Mouse (Mus musculus) embryonic facial prominence, embryonic 10.5 days (tissue): Measurements from ENCODE around the gene Eln. TPM values are rescaled to one million over a fixed set of nuclear protein-coding genes. Genes with fewer than 3 reads are reported as not detected.

Experiments
- DNase-seq: peaks from one replicate; pipeline ENCODE4 v3.0.0-alpha.2; 2017; ENCODE audit warnings: low spot score
- H3K27ac ChIP-seq: fragments of 300-500 bp; sonication (generic); replicated peaks from 2 replicates; pipeline ENCODE4 v1.5.1; 2016; ENCODE audit warnings: mild to moderate bottlenecking
- H3K27me3 ChIP-seq: fragments of 300-500 bp; sonication (generic); replicated peaks from 2 replicates; pipeline ENCODE4 v1.6.1; 2016; ENCODE audit warnings: low read depth, mild to moderate bottlenecking; ENCODE audit not compliant: poor library complexity, severe bottlenecking
- H3K36me3 ChIP-seq: fragments of 300-500 bp; sonication (generic); replicated peaks from 2 replicates; pipeline ENCODE4 v1.6.1; 2016; ENCODE audit warnings: mild to moderate bottlenecking, moderate library complexity
- H3K4me1 ChIP-seq: fragments of 300-500 bp; sonication (generic); 2 replicates; pipeline ENCODE4 v1.6.1; 2016
- H3K4me3 ChIP-seq: fragments of 300-500 bp; sonication (generic); 2 replicates; pipeline ENCODE4 v1.5.1; 2016; ENCODE audit warnings: mild to moderate bottlenecking, moderate library complexity
- H3K9me3 ChIP-seq: fragments of 300-500 bp; sonication (generic); 2 replicates; pipeline ENCODE4 v1.6.1; 2016; ENCODE audit warnings: mild to moderate bottlenecking
- WGBS: fragments of 180-500 bp; shearing (Covaris S2); methylation state at CpG from one replicate; pipeline ENCODE4 v1.1.7; 2016; 5-methylcytosine and 5-hydroxymethylcytosine counted together
- polyA plus RNA-seq: library from polyadenylated mRNA; unstranded; fragments of >200 nt; fragmentation: Nextera tagmentation; extraction: Ambion mirVana; gene quantifications from 2 replicates; pipeline ENCODE4 v1.2.1, GENCODE M21; 2016

Gene Eln
- polyA plus RNA-seq, 1 experiment from 2014 or later: 3.9 TPM

DNA sequence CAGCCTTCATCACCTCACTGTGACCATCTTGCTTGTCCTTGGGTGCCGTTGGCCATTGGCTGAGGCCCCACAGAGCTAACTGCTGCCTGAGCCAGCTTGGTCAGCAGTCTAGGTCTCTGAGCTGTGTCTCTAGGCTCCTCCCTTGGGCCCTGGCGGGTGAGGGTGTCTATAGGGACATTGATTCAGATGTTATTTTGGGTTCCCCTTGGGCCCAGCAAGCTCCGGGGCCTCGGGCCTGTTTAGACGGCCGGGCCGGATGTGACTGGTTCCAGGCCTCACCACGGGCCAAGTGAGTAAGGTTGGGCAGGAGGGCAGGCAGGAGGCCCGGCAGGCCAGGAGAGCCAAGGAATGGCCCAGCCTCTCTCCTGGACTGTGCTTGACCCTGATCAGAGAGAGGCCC lies 16.2 kb upstream of the Eln start:
- Histone ChIP-seq H3K4me3 (no peak overlapping the region), H3K4me1 (peaks cover 3% of the 10 kb centered on the region; the same call in 1 of the 2 replicates), H3K36me3 (no peaks in the 10 kb centered on the region), H3K9me3 (no peaks in the 10 kb centered on the region), H3K27me3 (peaks cover 14% of the 10 kb centered on the region), H3K27ac (no peak overlapping the region)
- no peak for DNase-seq
- 87% methylated on average over 9 of the region's 9 CpGs for WGBS

DNA sequence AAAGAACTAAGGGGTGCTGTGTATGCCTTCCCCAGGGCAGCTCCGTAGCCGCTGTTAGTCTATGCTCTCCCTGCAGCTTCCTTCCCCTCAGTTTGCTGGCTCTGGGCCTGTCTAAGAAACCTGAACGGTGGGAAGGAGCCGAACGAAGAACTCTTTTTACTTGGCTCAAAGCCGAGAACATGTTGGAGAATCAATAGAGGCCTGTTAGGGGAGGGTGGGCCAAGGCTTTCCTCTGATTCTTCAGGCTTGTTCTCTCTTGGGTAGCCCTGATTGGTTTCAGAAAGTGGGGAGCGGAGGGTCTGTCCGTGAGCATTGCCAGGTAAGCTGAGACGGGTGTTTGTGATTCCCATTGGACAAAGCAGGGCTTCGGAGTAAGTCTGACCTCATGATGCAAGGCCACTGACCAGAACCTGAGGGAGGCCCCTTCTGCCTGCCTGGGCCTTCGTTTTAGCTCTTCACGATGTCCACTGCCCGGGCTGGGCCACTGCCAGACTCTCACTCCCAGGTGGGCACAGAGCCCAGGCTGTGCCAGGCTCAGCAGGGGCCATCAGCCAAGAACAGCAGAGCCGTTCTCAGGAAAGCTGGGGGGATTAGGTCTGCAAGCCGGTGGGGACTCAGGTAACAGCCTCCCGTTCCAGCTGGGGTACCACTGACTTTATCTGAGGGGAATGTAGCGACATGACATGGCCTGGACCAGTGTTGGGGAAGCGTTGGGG lies 14.4 kb upstream of the Eln start:
- H3K4me1 ChIP-seq: peaks cover 4% of the 10 kb centered on the region
- no peaks in the 10 kb centered on the region for H3K36me3 ChIP-seq
- no peaks in the 10 kb centered on the region for H3K9me3 ChIP-seq
- no peak for DNase-seq
- 74% methylated on average over 18 of the region's 18 CpGs for WGBS
- H3K27ac ChIP-seq: no peak overlapping the region
- H3K4me3 ChIP-seq: no peak overlapping the region
- peaks cover 13% of the 10 kb centered on the region for H3K27me3 ChIP-seq

GRCm38 (mm10) chr5:134756031-134756430 lies 8.9 kb upstream of the Eln start:
- H3K36me3 ChIP-seq: no peaks in the 10 kb centered on the region
- H3K27ac ChIP-seq: no peak overlapping the region
- no peak overlapping the region for H3K4me3 ChIP-seq
- H3K27me3 ChIP-seq: peaks cover 35% of the 10 kb centered on the region
- H3K9me3 ChIP-seq: no peaks in the 10 kb centered on the region
- no peak for DNase-seq
- WGBS: 20% methylated on average over 13 of the region's 13 CpGs
- peaks cover 10% of the 10 kb centered on the region for H3K4me1 ChIP-seq

GRCm38 (mm10) chr5:134754096-134754495 lies 7.0 kb upstream of the Eln start:
- no peaks in the 10 kb centered on the region for H3K36me3 ChIP-seq
- H3K27ac ChIP-seq: no peak overlapping the region
- DNase-seq: no peak
- H3K27me3 ChIP-seq: peaks cover 45% of the 10 kb centered on the region
- H3K9me3 ChIP-seq: no peaks in the 10 kb centered on the region
- 51% methylated on average over 10 of the region's 10 CpGs for WGBS
- no peak overlapping the region for H3K4me3 ChIP-seq
- peaks cover 17% of the 10 kb centered on the region for H3K4me1 ChIP-seq

GRCm38 (mm10) chr5:134750469-134750868 lies 3.3 kb upstream of the Eln start:
- H3K27ac ChIP-seq: no peak overlapping the region; the same call in 1 of the 2 replicates
- no peak overlapping the region for H3K4me3 ChIP-seq
- WGBS: 86% methylated on average over 7 of the region's 7 CpGs

DNA sequence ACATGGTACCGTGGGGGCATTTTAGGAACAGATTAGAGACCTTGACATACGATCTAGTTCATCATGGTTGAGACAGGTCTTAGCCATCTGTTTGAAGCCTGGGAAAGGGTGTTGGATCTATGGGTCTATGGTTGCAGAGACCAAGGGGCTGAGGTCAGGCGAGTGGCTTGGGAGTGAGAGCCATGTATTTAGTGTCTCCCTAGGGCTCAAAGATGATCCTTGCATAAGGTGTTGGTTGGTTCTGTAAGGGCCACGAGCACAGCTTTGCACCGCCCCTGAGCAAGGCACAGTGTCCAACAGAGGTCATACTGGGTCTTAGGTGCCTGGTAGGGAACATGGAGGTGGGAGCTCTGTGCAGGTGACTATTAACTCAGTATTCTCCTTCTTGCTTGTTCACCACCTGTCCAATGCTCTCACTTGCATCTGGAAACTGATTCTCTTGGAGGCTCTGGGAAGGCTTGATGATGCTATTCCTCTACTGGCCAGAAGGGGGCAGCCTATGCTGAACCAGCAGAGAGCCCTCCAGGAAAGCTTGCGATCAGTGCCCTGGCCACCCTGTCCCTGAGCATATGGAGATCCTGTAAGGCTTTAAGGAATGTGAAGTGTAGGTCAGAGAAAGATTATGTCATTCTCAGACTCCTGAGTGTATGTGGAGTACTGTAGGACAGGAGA lies 960 bp upstream of the Eln start:
- peak; percentile 76 for DNase-seq
- peaks cover 27% of the 10 kb centered on the region for H3K4me1 ChIP-seq
- 53% methylated on average over 6 of the region's 6 CpGs for WGBS
- H3K27ac ChIP-seq: peak overlapping the region; percentile 74
- H3K9me3 ChIP-seq: no peaks in the 10 kb centered on the region
- H3K4me3 ChIP-seq: peak overlapping the region; percentile 56
- no peaks in the 10 kb centered on the region for H3K36me3 ChIP-seq
- peaks cover 59% of the 10 kb centered on the region for H3K27me3 ChIP-seq

More at GRCm38 (mm10) chr5:134750469-134750868, 3.3 kb upstream of the Eln start:
- DNase-seq: no peak
- H3K36me3 ChIP-seq: no peaks in the 10 kb centered on the region
- peaks cover 27% of the 10 kb centered on the region for H3K4me1 ChIP-seq
- H3K27me3 ChIP-seq: peaks cover 54% of the 10 kb centered on the region
- H3K9me3 ChIP-seq: no peaks in the 10 kb centered on the region

- peak; percentile 61 for DNase-seq
- Histone ChIP-seq H3K36me3 (no peaks in the 10 kb centered on the region), H3K9me3 (no peaks in the 10 kb centered on the region), H3K4me3 (peak overlapping the region; percentile 56), H3K4me1 (peaks cover 31% of the 10 kb centered on the region), H3K27ac (peak overlapping the region; percentile 74), H3K27me3 (peaks cover 65% of the 10 kb centered on the region)
- 20% methylated on average over 6 of the region's 11 CpGs for WGBS
Measured at GRCm38 (mm10) chr5:134747512-134747893, 380 bp upstream of the Eln start.

DNA sequence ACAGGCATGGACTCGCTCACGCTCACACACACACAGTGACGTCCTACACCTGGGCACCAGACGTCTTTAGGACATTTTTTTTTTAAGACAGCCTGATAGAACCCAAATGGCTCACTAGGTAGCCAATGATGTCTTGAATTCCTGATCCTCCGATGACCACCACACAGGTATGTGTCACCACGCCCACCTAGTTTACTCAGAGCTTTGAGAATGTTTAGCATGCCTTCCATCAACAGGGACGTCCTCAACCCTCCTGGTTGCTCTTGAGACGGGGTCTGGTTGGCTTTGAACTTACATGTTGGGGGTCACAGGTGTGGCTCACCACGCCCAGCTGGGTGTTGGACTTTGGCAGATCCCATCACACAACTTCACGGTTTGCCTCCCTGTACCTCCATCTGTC lies 922 bp downstream of the Eln start:
- Histone ChIP-seq H3K27ac (no peak overlapping the region), H3K27me3 (peaks cover 75% of the 10 kb centered on the region), H3K4me1 (peaks cover 36% of the 10 kb centered on the region), H3K36me3 (no peaks in the 10 kb centered on the region), H3K9me3 (no peaks in the 10 kb centered on the region), H3K4me3 (peak overlapping the region; percentile 56; the same call in 1 of the 2 replicates)
- 81% methylated on average over 10 of the region's 10 CpGs for WGBS
- DNase-seq: no peak

DNA sequence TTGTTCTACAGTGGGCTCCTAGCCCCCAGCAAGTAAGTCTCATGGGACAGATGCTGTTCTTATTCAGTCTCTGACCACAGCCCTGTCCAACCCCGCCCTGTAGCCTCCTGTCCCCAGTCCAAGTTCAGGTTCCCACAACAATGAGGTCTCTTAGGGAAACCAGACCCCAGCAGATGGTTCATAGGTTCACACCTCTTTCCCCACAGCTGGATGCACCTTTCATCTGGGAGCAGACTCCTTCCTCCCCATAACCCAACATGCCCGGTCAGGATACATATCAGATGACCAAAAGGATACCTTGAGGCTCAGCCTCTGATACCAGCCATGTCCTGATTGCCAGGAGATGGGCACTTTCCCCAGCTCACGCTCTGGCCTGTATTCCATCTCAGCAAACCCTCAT lies 1.3 kb downstream of the Eln start:
- 86% methylated on average over 3 of the region's 3 CpGs for WGBS

DNA sequence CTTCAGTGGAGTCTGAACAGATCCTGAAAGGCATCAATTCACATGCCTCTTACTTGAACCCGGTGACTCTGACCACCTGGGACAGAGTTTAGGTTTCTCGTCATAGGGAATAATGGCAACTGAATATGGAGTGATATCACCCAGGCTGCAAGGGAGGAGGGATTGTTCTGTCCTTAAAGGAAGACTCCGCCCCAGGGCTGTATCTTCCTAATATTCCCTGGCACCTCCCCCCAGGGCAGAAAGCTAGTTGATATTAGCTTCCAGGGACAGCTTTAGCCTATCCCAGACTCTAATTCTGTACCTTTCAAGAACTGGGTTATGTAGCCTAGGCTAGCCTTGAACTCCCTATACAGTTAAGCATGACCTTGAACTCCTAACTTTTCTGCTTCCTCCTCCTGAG lies 2.1 kb downstream of the Eln start:
- Histone ChIP-seq H3K36me3 (no peaks in the 10 kb centered on the region), H3K4me1 (peaks cover 42% of the 10 kb centered on the region), H3K4me3 (no peak overlapping the region), H3K27me3 (peaks cover 74% of the 10 kb centered on the region), H3K27ac (no peak overlapping the region), H3K9me3 (no peaks in the 10 kb centered on the region)
- no peak for DNase-seq
- WGBS: 82% methylated on average over 3 of the region's 3 CpGs

More for the DNA sequence above, 1.3 kb downstream of the Eln start:
- Histone ChIP-seq H3K36me3 (no peaks in the 10 kb centered on the region), H3K4me3 (no peak overlapping the region), H3K27me3 (peaks cover 75% of the 10 kb centered on the region), H3K9me3 (no peaks in the 10 kb centered on the region), H3K4me1 (peaks cover 40% of the 10 kb centered on the region), H3K27ac (no peak overlapping the region)
- no peak for DNase-seq

DNA sequence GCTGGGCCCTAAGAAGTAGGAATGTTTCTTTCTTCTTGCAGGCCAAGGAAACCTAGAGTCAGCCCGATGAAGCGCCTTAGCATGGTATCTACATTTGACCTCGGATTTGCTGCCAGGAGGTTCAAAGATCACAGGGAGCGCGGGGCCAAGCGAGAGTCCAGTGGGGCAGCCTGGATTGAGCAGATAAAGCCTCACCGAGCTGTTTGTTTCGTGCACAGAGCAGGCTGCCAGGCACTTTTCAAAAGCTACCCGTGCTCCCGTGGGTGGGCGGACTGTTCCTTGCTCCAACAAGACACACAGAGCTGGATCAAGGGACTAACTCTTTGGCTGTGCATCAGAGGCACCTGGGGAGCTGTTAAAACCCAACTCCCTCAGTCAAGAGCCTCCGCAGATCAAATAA lies 3.1 kb downstream of the Eln start:
- no peaks in the 10 kb centered on the region for H3K36me3 ChIP-seq
- H3K4me1 ChIP-seq: peaks cover 46% of the 10 kb centered on the region
- no peaks in the 10 kb centered on the region for H3K9me3 ChIP-seq
- no peak for DNase-seq
- peaks cover 64% of the 10 kb centered on the region for H3K27me3 ChIP-seq
- 65% methylated on average over 12 of the region's 12 CpGs for WGBS
- no peak overlapping the region for H3K4me3 ChIP-seq
- H3K27ac ChIP-seq: 0 out of 2 replicates have a peak overlapping the region, but pooled peaks have one; percentile 16

DNA sequence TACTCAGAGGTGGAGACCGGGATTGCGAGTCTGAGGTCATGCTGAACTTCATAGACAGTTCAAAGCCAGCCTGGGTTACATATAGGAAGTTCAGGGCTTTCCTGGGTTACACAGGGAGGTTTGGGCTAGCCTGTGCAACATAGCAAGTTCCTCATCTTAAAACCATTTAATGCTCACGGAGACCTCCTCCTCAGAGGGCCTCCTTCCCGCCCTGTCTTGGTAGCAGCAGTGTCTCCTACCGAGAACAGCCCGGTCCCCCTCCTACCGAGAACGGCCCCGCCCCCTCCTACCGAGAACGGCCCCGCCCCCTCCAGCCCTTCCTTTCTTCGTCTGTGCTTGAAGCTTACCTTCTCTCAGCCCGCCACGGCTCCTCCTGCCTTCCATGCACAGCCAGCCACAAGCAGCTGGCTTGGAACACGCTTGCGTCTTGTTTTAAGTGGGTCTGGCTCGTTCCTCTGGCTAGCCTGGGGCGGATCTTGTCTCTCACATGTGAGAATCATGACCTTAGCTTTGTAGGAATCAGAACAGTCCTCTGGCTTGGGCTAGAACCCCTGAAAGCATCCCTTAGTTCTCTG lies 4.8 kb downstream of the Eln start:
- Histone ChIP-seq H3K27ac (0 out of 2 replicates have a peak overlapping the region, but pooled peaks have one; percentile 57), H3K4me1 (peaks cover 38% of the 10 kb centered on the region), H3K4me3 (no peak overlapping the region; the same call in 1 of the 2 replicates), H3K36me3 (no peaks in the 10 kb centered on the region), H3K9me3 (no peaks in the 10 kb centered on the region), H3K27me3 (peaks cover 55% of the 10 kb centered on the region)
- DNase-seq: peak; percentile 59
- WGBS: 10% methylated on average over 19 of the region's 19 CpGs
